Mouse (Mus musculus) CD4-positive naive resting alpha-beta T cell, adult 76 days (primary cell): ENCODE data around the gene Uty. TPM values are rescaled to one million over a fixed set of nuclear protein-coding genes. Genes with fewer than 3 reads are reported as not detected.

ENCODE experiments used
- total RNA-seq: library from RNA; stranded (reverse); gene quantifications from one replicate; pipeline ENCODE4 v1.2.4, GENCODE M21; 2023

The Uty gene
- total RNA-seq: 54.9 TPM

DNA sequence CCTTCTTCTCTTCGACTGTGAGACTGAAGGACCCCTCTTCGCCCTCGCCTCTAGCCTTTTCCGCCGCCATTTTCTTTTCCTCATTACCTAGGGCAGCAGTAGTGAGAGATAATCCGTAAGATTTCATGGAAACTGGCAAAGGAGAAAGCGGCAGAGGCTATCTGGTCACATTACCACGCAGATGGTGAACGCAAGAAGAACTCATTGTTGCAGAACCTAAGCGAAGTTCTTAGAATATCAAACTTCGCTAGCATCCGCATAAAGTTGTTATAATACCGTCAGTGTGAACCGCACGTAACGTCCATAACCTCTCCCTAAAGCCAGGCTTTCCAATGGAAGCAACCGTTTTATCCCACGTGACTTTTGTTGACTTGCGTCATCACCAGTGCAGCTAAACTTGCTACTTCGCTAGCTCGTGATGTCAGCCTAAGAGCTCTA lies at the start of gene Uty:
Uty (minus strand) TSS at position 334 of the 438 bp plus-strand sequence.

DNA sequence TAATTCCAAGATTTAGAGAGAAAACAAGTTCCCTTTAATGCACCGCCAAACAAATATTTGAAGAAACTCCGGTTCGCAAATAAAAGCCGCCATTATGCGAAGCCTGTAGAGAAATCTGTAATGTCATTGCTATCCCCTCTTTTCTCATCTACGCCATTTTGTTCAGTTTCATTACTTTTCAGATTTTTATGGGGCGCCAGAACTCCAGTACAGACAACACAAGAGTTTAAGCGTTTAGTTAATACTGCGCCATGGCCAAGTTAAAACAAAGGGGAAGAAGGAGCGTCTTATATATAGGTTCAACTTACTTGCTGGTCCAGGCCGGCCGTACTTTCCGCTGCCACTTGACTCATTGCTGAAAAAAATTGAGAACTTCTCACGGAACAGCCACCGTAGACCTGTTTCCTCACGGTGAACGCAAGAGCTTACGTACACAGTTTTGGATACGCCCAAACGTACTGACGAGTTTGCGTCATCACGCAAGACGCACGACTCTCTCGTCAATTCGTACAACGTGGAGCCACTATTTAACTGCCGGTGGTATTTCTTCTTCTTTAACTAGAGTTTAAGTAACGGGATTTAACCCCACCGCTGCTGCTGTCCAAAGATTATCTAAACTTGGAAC lies 40.7 kb upstream of the Uty start, which contains the start of gene Ddx3y:
Ddx3y (minus strand) TSS at position 459 of the 625 bp plus-strand sequence.

Other genes starting within 250 kb of the Uty start
- 127 TPM for gene Eif2s3y, start 235.2 kb downstream of the Uty start, total RNA-seq
- gene Ddx3y, start 40.9 kb upstream of the Uty start, total RNA-seq: 161 TPM
- not detected for gene Usp9y, start 214.0 kb upstream of the Uty start, total RNA-seq